Mouse (Mus musculus): ENCODE results near the gene Pdzd2. TPM values are rescaled to one million over a fixed set of nuclear protein-coding genes. Genes with fewer than 3 reads are reported as not detected.

Gene Pdzd2
- polyA plus RNA-seq, 1 experiment = 17.6 TPM

GRCm38 (mm10) chr15:12623521-12623920 is 116.2 kb downstream of the Pdzd2 start:
- DNase-seq (ENCODE audit: low read depth) = no peak

GRCm38 (mm10) chr15:12622701-12623100 is 117.0 kb downstream of the Pdzd2 start:
- no peak for DNase-seq (ENCODE audit: low read depth)

GRCm38 (mm10) chr15:12622093-12622643 is 117.6 kb downstream of the Pdzd2 start:
- DNase-seq (ENCODE audit: low read depth) = no peak

- DNase-seq (ENCODE audit: low read depth) = no peak
These were observed 120.5 kb downstream of the Pdzd2 start for GRCm38 (mm10) chr15:12619273-12619672.

GRCm38 (mm10) chr15:12617651-12618050 is 122.1 kb downstream of the Pdzd2 start:
- no peak for DNase-seq (ENCODE audit: low read depth)

GRCm38 (mm10) chr15:12617220-12617619 is 122.5 kb downstream of the Pdzd2 start:
- no peak for DNase-seq (ENCODE audit: low read depth)

GRCm38 (mm10) chr15:12614944-12615878 is 124.5 kb downstream of the Pdzd2 start:
- DNase-seq (ENCODE audit: low read depth) = no peak

GRCm38 (mm10) chr15:12614011-12614410 is 125.7 kb downstream of the Pdzd2 start:
- no peak for DNase-seq (ENCODE audit: low read depth)

GRCm38 (mm10) chr15:12612944-12613675 is 126.6 kb downstream of the Pdzd2 start:
- DNase-seq (ENCODE audit: low read depth) = no peak

- peak; percentile 63 for DNase-seq (ENCODE audit: low read depth)
These were observed 131.6 kb downstream of the Pdzd2 start for GRCm38 (mm10) chr15:12608090-12608489.

GRCm38 (mm10) chr15:12606306-12606705 is 133.4 kb downstream of the Pdzd2 start:
- DNase-seq (ENCODE audit: low read depth) = no peak

- DNase-seq (ENCODE audit: low read depth) = no peak
These were observed 134.3 kb downstream of the Pdzd2 start for GRCm38 (mm10) chr15:12605239-12605993.

GRCm38 (mm10) chr15:12603674-12604073 is 136.1 kb downstream of the Pdzd2 start:
- DNase-seq (ENCODE audit: low read depth) = no peak

GRCm38 (mm10) chr15:12593094-12593493 is 146.6 kb downstream of the Pdzd2 start:
- DNase-seq (ENCODE audit: low read depth) = no peak

GRCm38 (mm10) chr15:12592628-12593027 is 147.1 kb downstream of the Pdzd2 start:
- DNase-seq (ENCODE audit: low read depth) = no peak

GRCm38 (mm10) chr15:12588661-12589060 is 151.1 kb downstream of the Pdzd2 start:
- DNase-seq (ENCODE audit: low read depth) = no peak

- DNase-seq (ENCODE audit: low read depth) = no peak
These were observed 152.8 kb downstream of the Pdzd2 start for GRCm38 (mm10) chr15:12586852-12587424.

GRCm38 (mm10) chr15:12586154-12586553 is 153.6 kb downstream of the Pdzd2 start:
- DNase-seq (ENCODE audit: low read depth) = no peak

- no peak for DNase-seq (ENCODE audit: low read depth)
These were observed 156.7 kb downstream of the Pdzd2 start for GRCm38 (mm10) chr15:12583051-12583450.

GRCm38 (mm10) chr15:12582471-12582870 is 157.3 kb downstream of the Pdzd2 start:
- no peak for DNase-seq (ENCODE audit: low read depth)

- no peak for DNase-seq (ENCODE audit: low read depth)
These were observed 160.5 kb downstream of the Pdzd2 start for GRCm38 (mm10) chr15:12579196-12579595.

All from gonadal fat pad, adult 2 months (tissue).